Mouse (Mus musculus) forebrain, embryonic 12.5 days (tissue): ENCODE data around the gene Spint4. TPM values are rescaled to one million over a fixed set of nuclear protein-coding genes. Genes with fewer than 3 reads are reported as not detected.

Source experiments
- ATAC-seq: fragments of 200-750 bp; cut with Nextera tagmentation; 2 replicates; pipeline ENCODE4 v1.8.0; 2017; ENCODE audit warnings: moderate TSS enrichment; ENCODE audit not compliant: low FRiP score
- H3K27ac ChIP-seq: fragments of 300-500 bp; sonication (generic); 2 replicates; pipeline ENCODE4 v1.5.1; 2016; ENCODE audit warnings: mild to moderate bottlenecking
- H3K27me3 ChIP-seq: fragments of 300-500 bp; sonication (generic); 2 replicates; pipeline ENCODE4 v1.6.1; 2016; ENCODE audit warnings: mild to moderate bottlenecking
- H3K36me3 ChIP-seq: fragments of 300-500 bp; sonication (generic); replicated peaks from 2 replicates; pipeline ENCODE4 v1.6.1; 2016; ENCODE audit warnings: mild to moderate bottlenecking
- H3K4me1 ChIP-seq: fragments of 300-500 bp; sonication (generic); 2 replicates; pipeline ENCODE4 v1.6.1; 2016
- H3K4me2 ChIP-seq: fragments of 300-500 bp; sonication (generic); 2 replicates; pipeline ENCODE4 v1.6.1; 2016; ENCODE audit warnings: mild to moderate bottlenecking, moderate library complexity
- H3K4me3 ChIP-seq: fragments of 300-500 bp; sonication (generic); replicated peaks from 2 replicates; pipeline ENCODE4 v1.5.1; 2016; ENCODE audit warnings: mild to moderate bottlenecking
- H3K9ac ChIP-seq: fragments of 300-500 bp; sonication (generic); 2 replicates; pipeline ENCODE4 v1.6.1; 2016; ENCODE audit warnings: mild to moderate bottlenecking
- H3K9me3 ChIP-seq: fragments of 300-500 bp; sonication (generic); 2 replicates; pipeline ENCODE4 v1.6.1; 2016
- WGBS: fragments of 180-500 bp; shearing (Covaris S2); methylation state at CpG from one replicate; pipeline ENCODE4 v1.1.7; 2016; 5-methylcytosine and 5-hydroxymethylcytosine counted together
- polyA plus RNA-seq: library from polyadenylated mRNA; unstranded; fragments of >200 nt; fragmentation: Nextera tagmentation; extraction: Ambion mirVana; gene quantifications from 2 replicates; pipeline ENCODE4 v1.2.1, GENCODE M21; 2016

Gene Spint4
- polyA plus RNA-seq, 1 experiment from 2014 or later, result not detected

GRCm38 (mm10) chr2:164737377-164738090 lies 39.2 kb downstream of the Spint4 start:
- Histone ChIP-seq H3K4me3 (no peak overlapping the region), H3K9ac (no peak overlapping the region), H3K4me2 (no peak overlapping the region), H3K27me3 (no peaks in the 10 kb centered on the region; the same call in 1 of the 2 replicates), H3K27ac (no peak overlapping the region), H3K36me3 (no peaks in the 10 kb centered on the region), H3K4me1 (no peaks in the 10 kb centered on the region), H3K9me3 (no peaks in the 10 kb centered on the region)
- no peak for ATAC-seq
- WGBS, result 72% methylated on average over 3 of the region's 3 CpGs

GRCm38 (mm10) chr2:164739876-164740275 lies 41.6 kb downstream of the Spint4 start:
- Histone ChIP-seq H3K9me3 (no peaks in the 10 kb centered on the region), H3K27ac (no peak overlapping the region), H3K27me3 (peaks cover 4% of the 10 kb centered on the region; the same call in 1 of the 2 replicates), H3K4me1 (peaks cover under 1% of the 10 kb centered on the region), H3K9ac (no peak overlapping the region), H3K36me3 (no peaks in the 10 kb centered on the region), H3K4me2 (no peak overlapping the region), H3K4me3 (no peak overlapping the region)
- no peak for ATAC-seq
- 64% methylated on average over 7 of the region's 7 CpGs for WGBS

- 78% methylated on average over 13 of the region's 13 CpGs for WGBS
- H3K4me1 ChIP-seq, result peaks cover 25% of the 10 kb centered on the region
- no peak overlapping the region for H3K27ac ChIP-seq
- peak overlapping the region; percentile 77 for H3K4me2 ChIP-seq
- peak overlapping the region; percentile 90; the same call in 1 of the 2 replicates for H3K9ac ChIP-seq
- peaks cover 4% of the 10 kb centered on the region; the same call in 1 of the 2 replicates for H3K27me3 ChIP-seq
- no peak for ATAC-seq
- no peaks in the 10 kb centered on the region for H3K9me3 ChIP-seq
- peak overlapping the region; percentile 95 for H3K4me3 ChIP-seq
- peaks cover 21% of the 10 kb centered on the region for H3K36me3 ChIP-seq
Measured at GRCm38 (mm10) chr2:164744987-164745386, 46.7 kb downstream of the Spint4 start.

- Histone ChIP-seq H3K27ac (peak within 1 kb of the TSS; percentile 69; the same call in 1 of the 2 replicates), H3K4me2 (peak within 1 kb of the TSS; percentile 77), H3K4me1 (peaks cover 25% of the 10 kb centered on the region), H3K36me3 (peaks cover 30% of the 10 kb centered on the region), H3K27me3 (peaks cover 4% of the 10 kb centered on the region; the same call in 1 of the 2 replicates), H3K9me3 (no peaks in the 10 kb centered on the region), H3K4me3 (peak within 1 kb of the TSS; percentile 95), H3K9ac (peak within 1 kb of the TSS; percentile 90)
- ATAC-seq, result peak; percentile 93
- WGBS, result under 1% methylated on average over 56 of the region's 70 CpGs
Measured at GRCm38 (mm10) chr2:164745843-164746479, 47.7 kb downstream of the Spint4 start, which contains the start of the genes Wfdc3 and Dnttip1. Gene Wfdc3, minus strand, starts transcription at chr2:164745931. Gene Dnttip1, plus strand, starts transcription at chr2:164745983.

GRCm38 (mm10) chr2:164746693-164747092 lies 48.4 kb downstream of the Spint4 start:
- peak overlapping the region; percentile 95 for H3K4me3 ChIP-seq
- H3K4me2 ChIP-seq, result peak overlapping the region; percentile 77
- peaks cover 4% of the 10 kb centered on the region; the same call in 1 of the 2 replicates for H3K27me3 ChIP-seq
- peak overlapping the region; percentile 90 for H3K9ac ChIP-seq
- 0 out of 2 replicates have a peak, but pooled peaks have one; percentile 18 for ATAC-seq
- H3K36me3 ChIP-seq, result peaks cover 37% of the 10 kb centered on the region
- H3K27ac ChIP-seq, result no peak overlapping the region
- H3K9me3 ChIP-seq, result no peaks in the 10 kb centered on the region
- H3K4me1 ChIP-seq, result peaks cover 25% of the 10 kb centered on the region
- WGBS, result 62% methylated on average over 8 of the region's 8 CpGs

GRCm38 (mm10) chr2:164748191-164748590 lies 49.9 kb downstream of the Spint4 start:
- Histone ChIP-seq H3K36me3 (peaks cover 50% of the 10 kb centered on the region), H3K4me1 (peaks cover 25% of the 10 kb centered on the region), H3K9me3 (no peaks in the 10 kb centered on the region), H3K4me3 (no peak overlapping the region), H3K9ac (no peak overlapping the region), H3K27ac (no peak overlapping the region), H3K27me3 (peaks cover 4% of the 10 kb centered on the region; the same call in 1 of the 2 replicates), H3K4me2 (no peak overlapping the region)
- WGBS, result 92% methylated on average over 4 of the region's 4 CpGs
- no peak for ATAC-seq

GRCm38 (mm10) chr2:164748991-164749390 lies 50.7 kb downstream of the Spint4 start:
- H3K4me2 ChIP-seq, result no peak overlapping the region
- no peak overlapping the region for H3K4me3 ChIP-seq
- H3K27ac ChIP-seq, result no peak overlapping the region
- peaks cover 3% of the 10 kb centered on the region; the same call in 1 of the 2 replicates for H3K27me3 ChIP-seq
- H3K9me3 ChIP-seq, result no peaks in the 10 kb centered on the region
- peaks cover 25% of the 10 kb centered on the region for H3K4me1 ChIP-seq
- WGBS, result 91% methylated on average over 6 of the region's 6 CpGs
- no peak for ATAC-seq
- H3K9ac ChIP-seq, result no peak overlapping the region
- H3K36me3 ChIP-seq, result peaks cover 58% of the 10 kb centered on the region

Other genes starting within 250 kb of the Spint4 start
- 60.5 and 67.4 TPM in 2 replicates for gene Sys1, start 241.5 kb upstream of the Spint4 start, polyA plus RNA-seq
- gene Gm20458, start 237.5 kb upstream of the Spint4 start, polyA plus RNA-seq, result 4.7 and 6.2 TPM in 2 replicates
- not detected in 2 replicates for gene Trp53tg5, start 224.8 kb upstream of the Spint4 start, polyA plus RNA-seq
- 4.6 and 4.7 TPM in 2 replicates for gene Dbndd2, start 212.4 kb upstream of the Spint4 start, polyA plus RNA-seq
- gene Pigt, start 201.0 kb upstream of the Spint4 start, polyA plus RNA-seq, result 43.3 and 45.2 TPM in 2 replicates
- gene Wfdc2, start 136.1 kb upstream of the Spint4 start, polyA plus RNA-seq, result 29.9 and 34.5 TPM in 2 replicates
- not detected in 2 replicates for gene Spint3, start 125.0 kb upstream of the Spint4 start, polyA plus RNA-seq
- gene Wfdc6a, start 113.1 kb upstream of the Spint4 start, polyA plus RNA-seq, result not detected in 2 replicates
- not detected in 2 replicates for gene Eppin, start 104.9 kb upstream of the Spint4 start, polyA plus RNA-seq
- gene Wfdc6b, start 85.0 kb upstream of the Spint4 start, polyA plus RNA-seq, result not detected in 2 replicates
- not detected in 2 replicates for gene Wfdc8, start 84.9 kb upstream of the Spint4 start, polyA plus RNA-seq
- gene Wfdc16, start 59.7 kb upstream of the Spint4 start, polyA plus RNA-seq, result not detected in 2 replicates
- not detected in 2 replicates for gene Wfdc10, start 42.5 kb upstream of the Spint4 start, polyA plus RNA-seq
- gene Wfdc9, start 41.9 kb upstream of the Spint4 start, polyA plus RNA-seq, result not detected in 2 replicates
- gene Wfdc11, start 24.4 kb upstream of the Spint4 start, polyA plus RNA-seq, result not detected in 2 replicates
- not detected in 2 replicates for gene Wfdc13, start 13.4 kb upstream of the Spint4 start, polyA plus RNA-seq
- gene Spint5, start 16.8 kb downstream of the Spint4 start, polyA plus RNA-seq, result not detected in 2 replicates
- 0.73 and 0.81 TPM in 2 replicates for gene Wfdc3, start 47.4 kb downstream of the Spint4 start, polyA plus RNA-seq
- gene Dnttip1, start 47.5 kb downstream of the Spint4 start, polyA plus RNA-seq, result 83.6 and 88.3 TPM in 2 replicates
- 601 and 611 TPM in 2 replicates for gene Ube2c, start 71.4 kb downstream of the Spint4 start, polyA plus RNA-seq
- 1.3 TPM in 1 of 2 replicates, not detected in the other for gene Tnnc2, start 81.5 kb downstream of the Spint4 start, polyA plus RNA-seq
- 11.5 and 13.0 TPM in 2 replicates for gene Snx21, start 87.3 kb downstream of the Spint4 start, polyA plus RNA-seq
- 13.2 and 13.7 TPM in 2 replicates for gene Acot8, start 106.4 kb downstream of the Spint4 start, polyA plus RNA-seq
- 10.2 and 10.7 TPM in 2 replicates for gene Zswim3, start 106.6 kb downstream of the Spint4 start, polyA plus RNA-seq
- gene Zswim1, start 124.2 kb downstream of the Spint4 start, polyA plus RNA-seq, result 21.4 and 25.7 TPM in 2 replicates
- not detected in 2 replicates for gene Spata25, start 130.0 kb downstream of the Spint4 start, polyA plus RNA-seq
- gene Ctsa, start 134.4 kb downstream of the Spint4 start, polyA plus RNA-seq, result 85.8 and 88.3 TPM in 2 replicates
- 4.2 and 4.6 TPM in 2 replicates for gene Neurl2, start 135.0 kb downstream of the Spint4 start, polyA plus RNA-seq
- gene Pltp, start 159.2 kb downstream of the Spint4 start, polyA plus RNA-seq, result 39.0 and 40.4 TPM in 2 replicates
- 92.9 and 96.3 TPM in 2 replicates for gene Pcif1, start 180.8 kb downstream of the Spint4 start, polyA plus RNA-seq
- 18.3 and 19.1 TPM in 2 replicates for gene Zfp335, start 213.3 kb downstream of the Spint4 start, polyA plus RNA-seq
- gene Mmp9, start 242.3 kb downstream of the Spint4 start, polyA plus RNA-seq, result 3.6 and 4.4 TPM in 2 replicates